Mouse (Mus musculus) myocyte (in vitro differentiated cells): ENCODE measurements around the gene Kctd19.

ENCODE experiments used
- MAX ChIP-seq: IDR thresholded peaks from one replicate; pipeline ENCODE4 v1.6.1; 2011; ENCODE audit warnings: low read depth, mild to moderate bottlenecking, control low read depth
- MYOG ChIP-seq, 3 experiments: IDR thresholded peaks; one replicate each; pipeline ENCODE4 v1.6.1; 2011; ENCODE audit warnings: control low read depth in 2 of 3, low read depth in 2 of 3, mild to moderate bottlenecking in 2 of 3; ENCODE audit not compliant: insufficient read length in 2 of 3, control insufficient read depth in 1 of 3, insufficient read depth in 1 of 3
- POLR2A ChIP-seq: IDR thresholded peaks from one replicate; pipeline ENCODE4 v1.6.1; 2011; ENCODE audit warnings: low read depth, mild to moderate bottlenecking, control low read depth, moderate library complexity; ENCODE audit not compliant: insufficient read length
- USF1 ChIP-seq: IDR thresholded peaks from one replicate; pipeline ENCODE4 v1.6.1; 2011; ENCODE audit warnings: low read depth, mild to moderate bottlenecking, control low read depth, moderate library complexity

- TF ChIP-seq POLR2A (peak; percentile 31), MAX (no peak), MYOG (IDR thresholded peaks at IDR 0.05; ENCODE audit: control insufficient read depth in 1 of 3, insufficient read depth in 1 of 3, insufficient read length in 2 of 3, low read depth in 2 of 3) (no peak), USF1 (peak; percentile 37)
Observed at GRCm38 (mm10) chr8:105349096-105349771, 64.1 kb downstream of the Kctd19 start.
